Mouse (Mus musculus) myocyte (in vitro differentiated cells): ENCODE measurements around the gene Lmo1. TPM values are rescaled to one million over a fixed set of nuclear protein-coding genes. Genes with fewer than 3 reads are reported as not detected.
"Not testable (repeated sequence)": the region's sequence is repeated elsewhere in the genome, so short reads cannot be mapped to it uniquely, and the experiment has no call there.

ENCODE experiments used
- H3K27me3 ChIP-seq: one replicate; pipeline ENCODE4 v1.6.1; 2011; ENCODE audit not compliant: control insufficient read depth, insufficient read depth, insufficient read length
- H3K36me3 ChIP-seq: one replicate; pipeline ENCODE4 v1.6.1; 2011; ENCODE audit not compliant: control insufficient read depth, insufficient read depth
- H3K4me2 ChIP-seq: one replicate; pipeline ENCODE4 v1.6.1; 2011; ENCODE audit warnings: low read depth, control low read depth
- H3K4me3 ChIP-seq: one replicate; pipeline ENCODE4 v1.5.1; 2011; ENCODE audit warnings: mild to moderate bottlenecking, control low read depth, moderate library complexity
- H3K79me2 ChIP-seq: one replicate; pipeline ENCODE4 v1.6.1; 2011; ENCODE audit not compliant: control insufficient read depth, insufficient read depth
- H3ac ChIP-seq: one replicate; pipeline ENCODE4 v1.6.1; 2011; ENCODE audit not compliant: control insufficient read depth, insufficient read length
- CEBPB ChIP-seq: IDR thresholded peaks from 2 replicates; pipeline ENCODE4 v1.6.1; 2011; ENCODE audit warnings: mild to moderate bottlenecking, moderate library complexity; ENCODE audit not compliant: poor library complexity, insufficient read depth, severe bottlenecking
- E2F4 ChIP-seq: IDR thresholded peaks from one replicate; pipeline ENCODE4 v1.6.1; 2011; ENCODE audit warnings: mild to moderate bottlenecking, control low read depth, moderate library complexity; ENCODE audit not compliant: insufficient read depth
- MAX ChIP-seq: IDR thresholded peaks from one replicate; pipeline ENCODE4 v1.6.1; 2011; ENCODE audit warnings: low read depth, mild to moderate bottlenecking, control low read depth
- MYOG ChIP-seq, 3 experiments: IDR thresholded peaks; one replicate each; pipeline ENCODE4 v1.6.1; 2011; ENCODE audit warnings: control low read depth in 2 of 3, low read depth in 2 of 3, mild to moderate bottlenecking in 2 of 3; ENCODE audit not compliant: insufficient read length in 2 of 3, control insufficient read depth in 1 of 3, insufficient read depth in 1 of 3
- POLR2A ChIP-seq: IDR thresholded peaks from one replicate; pipeline ENCODE4 v1.6.1; 2011; ENCODE audit warnings: low read depth, mild to moderate bottlenecking, control low read depth, moderate library complexity; ENCODE audit not compliant: insufficient read length
- POLR2AphosphoS2 ChIP-seq: IDR thresholded peaks from one replicate; pipeline ENCODE4 v1.6.1; 2011; ENCODE audit warnings: low read depth, control low read depth; ENCODE audit not compliant: insufficient read length
- REST ChIP-seq: IDR thresholded peaks from one replicate; pipeline ENCODE4 v1.6.1; 2011; ENCODE audit warnings: mild to moderate bottlenecking, control low read depth, moderate library complexity; ENCODE audit not compliant: insufficient read depth, insufficient read length
- SRF ChIP-seq: IDR thresholded peaks from one replicate; pipeline ENCODE4 v1.6.1; 2011; ENCODE audit warnings: low read depth; ENCODE audit not compliant: control insufficient read depth, insufficient read length
- TCF12 ChIP-seq: IDR thresholded peaks from one replicate; pipeline ENCODE4 v1.6.1; 2011; ENCODE audit warnings: mild to moderate bottlenecking, control low read depth; ENCODE audit not compliant: poor library complexity, insufficient read depth, severe bottlenecking
- TCF3 ChIP-seq: IDR thresholded peaks from one replicate; pipeline ENCODE4 v1.6.1; 2011; ENCODE audit warnings: low read depth, control low read depth; ENCODE audit not compliant: insufficient read length
- USF1 ChIP-seq: IDR thresholded peaks from one replicate; pipeline ENCODE4 v1.6.1; 2011; ENCODE audit warnings: low read depth, mild to moderate bottlenecking, control low read depth, moderate library complexity
- polyA plus RNA-seq: library from polyadenylated mRNA; unstranded; fragments of >200 nt; fragmentation: generic; extraction: Trizol; gene quantifications from one replicate; pipeline ENCODE4 v1.2.1, GENCODE M21; 2012; ENCODE audit warnings: missing spikeins

Gene Lmo1
- polyA plus RNA-seq, 1 experiment, result 0.26 TPM

DNA sequence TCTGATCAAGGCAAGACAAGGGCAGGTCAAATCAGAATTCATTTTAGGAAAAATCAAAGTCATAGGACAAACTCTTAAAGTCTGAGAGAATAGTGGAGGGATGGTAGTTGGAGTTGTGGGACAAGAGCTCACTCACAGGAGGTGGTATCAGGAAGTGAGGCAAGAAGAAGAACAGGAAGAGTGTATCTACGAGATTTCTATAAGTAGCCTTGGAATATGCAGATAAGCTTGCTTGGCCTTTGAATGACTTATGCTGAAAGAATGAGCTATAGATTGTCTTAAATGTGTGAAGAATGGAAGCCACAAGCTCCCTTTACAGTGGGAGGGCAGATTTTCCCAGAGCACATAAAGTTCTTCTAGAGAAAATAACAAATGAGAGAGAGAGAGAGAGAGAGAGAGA, 70.1 kb downstream of the Lmo1 start:
- no peak overlapping the region for H3K4me3 ChIP-seq
- no peak for TF ChIP-seq MYOG (IDR thresholded peaks at IDR 0.05; ENCODE audit: control insufficient read depth in 1 of 3, insufficient read depth in 1 of 3, insufficient read length in 2 of 3, low read depth in 2 of 3)
- TF ChIP-seq POLR2A, result no peak
- TF ChIP-seq CEBPB, result no peak
- TF ChIP-seq MAX, result no peak
- no peaks in the 10 kb centered on the region for H3K79me2 ChIP-seq
- H3ac ChIP-seq, result no peak overlapping the region
- H3K36me3 ChIP-seq, result no peaks in the 10 kb centered on the region
- H3K4me2 ChIP-seq, result no peak overlapping the region
- no peaks in the 10 kb centered on the region for H3K27me3 ChIP-seq

DNA sequence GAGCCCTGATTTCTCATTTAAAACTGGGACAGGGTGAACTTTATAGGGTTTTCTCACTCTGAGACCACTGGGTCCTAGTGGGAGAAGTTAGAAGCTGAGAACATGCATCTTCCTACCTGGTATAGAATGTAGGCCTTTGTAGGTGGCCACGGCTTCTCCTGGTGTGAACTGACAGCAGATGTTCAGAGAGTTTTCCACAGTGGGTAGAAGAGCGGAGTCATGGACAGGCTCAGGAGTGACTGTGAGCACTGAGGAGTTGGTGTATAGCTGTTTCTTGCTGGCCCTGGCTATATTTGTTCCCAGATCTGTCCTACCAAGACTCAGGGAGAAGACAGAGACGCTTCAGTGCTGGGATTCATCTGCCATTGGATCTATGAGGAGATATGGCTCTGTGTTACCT, 73.8 kb downstream of the Lmo1 start:
- H3K27me3 ChIP-seq, result no peaks in the 10 kb centered on the region
- no peak overlapping the region for H3K4me2 ChIP-seq
- no peak overlapping the region for H3ac ChIP-seq
- TF ChIP-seq TCF12, result no peak
- no peaks in the 10 kb centered on the region for H3K79me2 ChIP-seq
- no peaks in the 10 kb centered on the region for H3K36me3 ChIP-seq
- no peak overlapping the region for H3K4me3 ChIP-seq

DNA sequence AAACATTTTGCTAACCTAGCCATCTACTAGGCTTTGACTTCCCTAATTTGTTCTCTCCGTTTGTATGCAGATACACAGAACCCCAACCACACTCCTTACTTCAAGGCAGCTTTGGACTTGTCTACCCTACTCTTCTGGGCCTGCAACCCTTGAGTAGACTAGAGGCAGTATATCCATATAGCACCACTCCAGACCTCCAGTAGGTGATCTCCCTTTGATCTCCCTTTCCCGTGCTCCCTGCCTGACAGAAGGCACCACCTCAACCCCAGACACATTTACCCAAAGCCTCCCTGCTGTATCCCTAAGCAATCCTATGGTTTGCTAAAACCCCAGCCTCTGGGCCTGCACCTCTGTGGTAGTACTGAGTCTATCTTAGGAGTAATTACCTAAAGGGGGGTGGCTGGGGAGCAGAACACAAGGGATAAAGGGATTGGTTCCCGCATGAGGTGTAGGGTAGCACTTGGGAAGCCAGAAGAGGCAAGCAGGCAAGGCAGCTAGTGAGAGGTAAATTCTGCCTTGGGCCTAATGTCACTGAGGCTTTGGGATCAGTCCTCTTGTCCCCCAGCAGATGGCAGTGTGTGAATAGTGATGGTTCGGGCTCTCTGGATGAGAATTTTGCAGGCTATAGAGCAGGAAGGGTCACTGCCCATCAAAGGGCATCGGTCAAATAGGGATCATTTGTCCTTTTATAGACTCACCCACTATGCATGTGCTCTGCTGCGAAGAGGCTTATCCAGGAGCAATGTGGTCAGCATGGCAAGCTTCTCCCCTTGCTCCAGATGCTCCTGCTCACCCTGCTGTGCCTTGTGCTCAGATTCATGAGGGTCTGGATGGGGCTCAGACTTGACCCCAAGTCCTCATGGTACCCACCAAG, 76.6 kb downstream of the Lmo1 start:
- no peak overlapping the region for H3K4me2 ChIP-seq
- no peak overlapping the region for H3ac ChIP-seq
- no peaks in the 10 kb centered on the region for H3K79me2 ChIP-seq
- H3K4me3 ChIP-seq, result no peak overlapping the region
- no peaks in the 10 kb centered on the region for H3K27me3 ChIP-seq
- H3K36me3 ChIP-seq, result no peaks in the 10 kb centered on the region
- no peak for TF ChIP-seq USF1
- no peak for TF ChIP-seq REST
- no peak for TF ChIP-seq SRF
- no peak for TF ChIP-seq TCF3
- no peak for TF ChIP-seq E2F4
- no peak for TF ChIP-seq MAX
- TF ChIP-seq MYOG (IDR thresholded peaks at IDR 0.05; ENCODE audit: control insufficient read depth in 1 of 3, insufficient read depth in 1 of 3, insufficient read length in 2 of 3, low read depth in 2 of 3), result no peak
- no peak for TF ChIP-seq POLR2AphosphoS2
- TF ChIP-seq CEBPB, result no peak

DNA sequence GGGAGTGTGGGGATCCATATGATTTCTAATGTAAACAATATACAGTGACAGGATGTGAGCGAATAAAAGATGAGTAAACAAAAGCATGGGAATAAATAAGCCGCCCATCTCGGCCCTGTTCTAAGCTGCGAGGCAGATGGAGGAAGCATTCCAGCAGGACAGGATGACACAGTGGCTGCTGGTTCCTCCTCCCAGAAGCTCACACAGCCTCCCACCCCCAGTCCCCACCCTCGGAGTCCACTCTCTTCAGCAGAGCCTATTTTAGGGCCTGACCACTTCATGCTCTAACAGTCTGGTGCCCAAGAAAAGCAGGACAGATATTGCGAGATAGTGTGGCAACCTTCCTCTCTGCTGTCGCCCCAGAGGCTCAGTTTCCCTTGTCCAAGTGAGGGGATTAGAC, 77.8 kb downstream of the Lmo1 start:
- no peak overlapping the region for H3K4me2 ChIP-seq

DNA sequence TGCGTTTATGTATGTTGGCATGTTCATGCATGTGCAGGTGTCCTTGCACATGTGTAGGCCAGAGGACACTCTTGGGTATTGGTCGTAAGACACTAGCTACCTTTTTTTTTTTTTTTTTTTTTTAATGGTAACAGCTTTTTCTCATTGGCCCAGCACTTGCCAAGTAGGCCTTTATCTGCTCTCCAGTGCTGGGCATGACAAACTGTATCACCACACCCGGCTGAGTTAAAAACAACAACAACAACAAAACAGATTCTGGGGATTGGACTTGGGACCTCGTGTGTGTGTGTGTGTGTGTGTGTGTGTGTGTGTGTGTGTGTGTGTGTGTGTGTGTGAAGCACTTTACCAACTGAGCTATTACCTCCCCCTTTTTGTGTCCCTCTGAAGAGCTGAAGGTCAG, 78.4 kb downstream of the Lmo1 start:
- TF ChIP-seq USF1, result no peak
- no peak for TF ChIP-seq MYOG (IDR thresholded peaks at IDR 0.05; ENCODE audit: control insufficient read depth in 1 of 3, insufficient read depth in 1 of 3, insufficient read length in 2 of 3, low read depth in 2 of 3)
- TF ChIP-seq POLR2A, result no peak
- no peak for TF ChIP-seq MAX
- TF ChIP-seq SRF, result no peak
- no peak for TF ChIP-seq E2F4
- TF ChIP-seq POLR2AphosphoS2, result no peak
- H3K4me2 ChIP-seq, result no peak overlapping the region

More for the DNA sequence above, 77.8 kb downstream of the Lmo1 start:
- Histone ChIP-seq H3ac (no peak overlapping the region), H3K79me2 (no peaks in the 10 kb centered on the region), H3K36me3 (no peaks in the 10 kb centered on the region), H3K4me3 (no peak overlapping the region), H3K27me3 (no peaks in the 10 kb centered on the region)
- TF ChIP-seq CEBPB (no peak), E2F4 (no peak)

DNA sequence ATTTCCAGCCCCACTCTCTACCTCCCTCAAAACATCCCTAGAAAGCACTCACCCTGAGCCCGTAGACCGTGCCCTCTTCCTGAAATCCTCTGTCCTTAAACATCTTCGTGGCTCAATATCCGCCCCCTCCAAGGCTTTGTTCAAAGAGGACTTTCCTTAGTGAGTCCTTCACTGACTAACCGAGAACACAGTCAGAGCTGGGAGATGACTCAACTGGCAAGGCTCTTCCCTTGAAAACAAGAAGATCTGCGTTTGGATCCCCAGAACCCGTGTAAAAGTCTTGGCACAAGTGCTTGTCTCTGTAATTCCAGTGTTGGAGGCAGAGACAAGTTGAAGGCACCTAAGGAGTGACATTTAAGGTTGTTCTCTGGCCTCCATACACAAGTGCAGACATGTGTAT, 80.7 kb downstream of the Lmo1 start:
- H3K4me2 ChIP-seq, result no peak overlapping the region
- TF ChIP-seq POLR2AphosphoS2 (no peak), MAX (no peak), REST (no peak)
- no peak overlapping the region for H3K4me3 ChIP-seq
- no peak overlapping the region for H3ac ChIP-seq
- no peaks in the 10 kb centered on the region for H3K36me3 ChIP-seq
- no peaks in the 10 kb centered on the region for H3K79me2 ChIP-seq
- H3K27me3 ChIP-seq, result no peaks in the 10 kb centered on the region

More for the DNA sequence above, 78.4 kb downstream of the Lmo1 start:
- H3K4me3 ChIP-seq, result no peak overlapping the region
- H3K36me3 ChIP-seq, result no peaks in the 10 kb centered on the region
- H3K27me3 ChIP-seq, result no peaks in the 10 kb centered on the region
- no peak overlapping the region for H3ac ChIP-seq
- H3K79me2 ChIP-seq, result no peaks in the 10 kb centered on the region

DNA sequence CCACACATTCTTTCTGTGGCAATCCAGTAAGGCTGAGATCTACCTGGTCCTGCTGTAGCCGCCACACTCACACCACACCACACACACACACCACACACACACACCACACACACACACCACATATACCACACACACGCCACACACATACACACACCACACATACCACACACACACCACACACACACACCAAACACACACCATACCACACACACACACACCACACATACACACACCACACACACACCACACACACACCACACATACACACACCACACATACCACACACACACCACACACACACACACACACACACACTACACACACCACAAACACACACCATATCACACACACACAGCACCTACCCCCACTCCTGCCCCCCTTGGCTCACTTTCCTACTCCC, 83.7 kb downstream of the Lmo1 start:
- not testable (repeated sequence) for H3K4me3 ChIP-seq, H3K36me3 ChIP-seq, H3ac ChIP-seq, H3K27me3 ChIP-seq, H3K79me2 ChIP-seq, H3K4me2 ChIP-seq
